Mouse (Mus musculus) ES-E14 (cell line): ENCODE results near the gene Lama4. TPM values are rescaled to one million over a fixed set of nuclear protein-coding genes. Genes with fewer than 3 reads are reported as not detected.

Source experiments
- DNase-seq: peaks from one replicate; pipeline ENCODE4 v3.0.0-alpha.2; 2013; ENCODE audit warnings: low read depth, low spot score
- H3K27ac ChIP-seq: 2 replicates; pipeline ENCODE4 v1.5.1; 2012; ENCODE audit warnings: low read depth, mild to moderate bottlenecking, low read length, moderate library complexity, mixed read lengths; ENCODE audit not compliant: poor library complexity, insufficient read depth, severe bottlenecking
- H3K36me3 ChIP-seq: 2 replicates; pipeline ENCODE4 v1.6.1; 2012; ENCODE audit warnings: mild to moderate bottlenecking, low read length, moderate library complexity, mixed read lengths; ENCODE audit not compliant: control insufficient read depth, poor library complexity, insufficient read depth, severe bottlenecking
- H3K4me1 ChIP-seq, 2 experiments: fragments of 150-350 bp in 1 of 2; sonication (generic) in 1 of 2; 2 replicates each; pipeline ENCODE4 v1.6.1; 2012; ENCODE audit warnings: low read length in 2 of 2, mild to moderate bottlenecking in 1 of 2, mixed read lengths in 1 of 2; ENCODE audit not compliant: control insufficient read depth in 2 of 2, insufficient read depth in 2 of 2, poor library complexity in 1 of 2
- H3K4me3 ChIP-seq, 2 experiments: fragments of 150-350 bp in 1 of 2; sonication (generic) in 1 of 2; 2 replicates each; pipeline ENCODE4 v1.5.1; 2012; ENCODE audit warnings: low read length in 2 of 2, low read depth in 1 of 2, mild to moderate bottlenecking in 1 of 2, mixed read lengths in 1 of 2; ENCODE audit not compliant: insufficient read depth in 1 of 2, poor library complexity in 1 of 2, severe bottlenecking in 1 of 2
- H3K9ac ChIP-seq: 2 replicates; pipeline ENCODE4 v1.6.1; 2012; ENCODE audit warnings: low read depth, mild to moderate bottlenecking, low read length, mixed read lengths; ENCODE audit not compliant: poor library complexity, insufficient read depth, severe bottlenecking
- H3K9me3 ChIP-seq: fragments of 150-350 bp; sonication (generic); 2 replicates; pipeline ENCODE4 v1.6.1; 2012; ENCODE audit warnings: low read depth, mild to moderate bottlenecking, low read length; ENCODE audit not compliant: control insufficient read depth, insufficient read depth
- CHD2 ChIP-seq: IDR thresholded peaks from 2 replicates; pipeline ENCODE4 v1.6.1; 2014; ENCODE audit warnings: mild to moderate bottlenecking, low read depth, low read length, inconsistent platforms
- HCFC1 ChIP-seq: IDR thresholded peaks from 2 replicates; pipeline ENCODE4 v1.6.1; 2012; ENCODE audit warnings: low read length, inconsistent platforms, borderline replicate concordance; ENCODE audit not compliant: insufficient read depth
- MAFK ChIP-seq: IDR thresholded peaks from 2 replicates; pipeline ENCODE4 v1.6.1; 2014; ENCODE audit warnings: mild to moderate bottlenecking, low read depth, low read length, inconsistent platforms; ENCODE audit not compliant: insufficient read depth
- ZC3H11A ChIP-seq: IDR thresholded peaks from 2 replicates; pipeline ENCODE4 v1.6.1; 2012; ENCODE audit warnings: low read depth, mild to moderate bottlenecking, inconsistent platforms, low read length, borderline replicate concordance
- ZNF384 ChIP-seq: IDR thresholded peaks from 2 replicates; pipeline ENCODE4 v1.6.1; 2012; ENCODE audit warnings: low read depth, low read length, inconsistent platforms
- in situ Hi-C, 2 experiments: fragments of 600-800 bp; cut with MboI; formaldehyde crosslinking; loops; one replicate each; pipeline ENCODE4 v1.15.1; 2025; ENCODE audit warnings: low sequenced_read_pairs in 2 of 2, inconsistent platforms in 1 of 2; ENCODE audit not compliant: unreplicated experiment in 2 of 2
- total RNA-seq: library from RNA; depleted of rRNA; stranded (reverse); fragments of 300-350 nt; gene quantifications from 2 replicates; pipeline ENCODE4 v1.2.3, GENCODE M21; 2012

Lama4 gene
- total RNA-seq, 1 experiment = 3.6 TPM

DNA sequence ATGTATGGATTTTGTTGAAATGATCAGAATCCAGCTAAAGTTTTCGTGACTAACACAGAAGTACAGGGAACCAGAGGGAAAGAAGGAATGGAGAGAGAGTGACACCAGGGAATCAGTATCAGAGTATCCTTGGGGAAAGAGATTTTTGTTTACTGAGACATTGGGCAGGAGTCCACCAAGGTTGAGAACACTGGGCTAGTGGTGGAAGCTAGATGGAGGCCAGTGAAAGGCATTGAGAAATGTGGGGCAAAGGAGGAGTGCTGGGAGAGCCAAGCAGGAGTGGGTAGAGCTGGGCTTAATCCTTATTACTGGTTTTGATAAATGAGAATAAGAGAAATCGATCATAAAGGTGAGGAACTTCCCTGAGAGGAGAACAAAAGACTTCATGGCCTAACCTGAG, 4.2 kb downstream of the Lama4 start:
- no peak overlapping the region for H3K4me3 ChIP-seq
- peaks cover 0 to 6% of the 10 kb centered on the region in 2 experiments; a peak in 1 of 4 replicates for H3K4me1 ChIP-seq
- no peak for DNase-seq
- H3K9me3 ChIP-seq = no peaks in the 10 kb centered on the region
- H3K9ac ChIP-seq = no peak overlapping the region
- in situ Hi-C loops = no loop called here
- no peak overlapping the region for H3K27ac ChIP-seq
- TF ChIP-seq CHD2 (no peak), MAFK (no peak), HCFC1 (no peak), ZNF384 (no peak), ZC3H11A (no peak)
- H3K36me3 ChIP-seq = no peaks in the 10 kb centered on the region

DNA sequence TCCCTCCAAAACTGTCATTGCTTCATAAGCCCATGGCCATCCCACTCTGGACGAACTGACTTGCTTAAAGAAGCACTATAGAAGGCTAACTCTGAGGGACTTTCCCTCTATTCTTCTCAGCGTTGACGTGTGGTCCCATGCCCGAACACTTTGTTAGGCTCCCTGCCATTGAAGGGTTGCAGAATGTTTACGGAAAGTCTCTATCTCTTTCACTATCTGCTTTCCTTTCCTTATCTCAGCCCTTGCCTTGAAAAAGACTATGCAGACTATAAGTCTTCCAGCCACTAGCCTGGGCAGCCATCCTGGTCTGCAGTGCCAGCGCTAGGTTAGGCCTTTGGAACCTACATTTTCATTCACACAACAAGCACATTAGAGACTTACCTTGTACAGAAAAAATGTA, 4.7 kb downstream of the Lama4 start:
- no peak for TF ChIP-seq MAFK
- Histone ChIP-seq H3K9me3 (no peaks in the 10 kb centered on the region), H3K9ac (no peak overlapping the region), H3K36me3 (no peaks in the 10 kb centered on the region), H3K4me3 (no peak overlapping the region), H3K27ac (no peak overlapping the region), H3K4me1 (peaks cover 0 to 5% of the 10 kb centered on the region in 2 experiments; a peak in 1 of 4 replicates)
- in situ Hi-C loops = no loop called here
- DNase-seq = no peak

DNA sequence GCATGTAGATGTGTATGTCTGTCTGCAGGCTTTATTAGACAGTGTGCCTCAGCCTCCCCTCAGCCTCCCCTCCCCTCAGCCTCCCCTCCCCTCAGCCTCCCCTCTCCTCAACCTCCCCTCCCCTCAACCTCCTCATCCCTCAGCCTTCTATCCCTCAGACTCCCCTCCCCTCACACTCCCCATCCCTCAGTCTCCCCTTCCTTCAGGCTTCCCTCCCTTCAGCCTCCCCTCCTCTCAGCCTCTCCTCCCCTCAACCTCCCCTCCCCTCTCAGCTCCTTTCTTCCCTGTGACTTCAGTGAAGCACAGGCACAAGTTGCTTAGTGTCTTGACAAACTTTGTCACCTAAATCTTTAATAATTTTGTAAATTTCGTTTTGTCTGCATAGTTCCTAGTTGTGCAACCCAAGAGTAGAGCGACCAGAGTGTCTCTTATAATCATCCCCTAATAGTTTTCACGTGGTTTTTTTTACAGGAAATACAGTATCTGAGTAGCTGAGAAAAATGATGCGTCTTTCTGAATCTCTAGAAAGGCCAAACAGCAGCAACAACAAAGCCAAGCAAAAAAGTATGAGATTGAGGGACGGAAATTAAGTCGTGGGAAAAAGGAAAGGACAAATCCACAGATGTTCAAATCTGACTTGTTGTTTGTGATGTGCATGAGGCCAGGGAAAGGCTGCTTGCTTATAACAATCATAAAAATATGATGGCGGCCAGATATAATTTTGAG, 7.1 kb downstream of the Lama4 start:
- no peak overlapping the region for H3K9ac ChIP-seq
- TF ChIP-seq ZC3H11A = no peak
- TF ChIP-seq MAFK = no peak
- no peak for TF ChIP-seq ZNF384
- no peak for TF ChIP-seq CHD2
- TF ChIP-seq HCFC1 = no peak
- no peaks in the 10 kb centered on the region for H3K4me1 ChIP-seq
- H3K9me3 ChIP-seq = no peaks in the 10 kb centered on the region
- H3K4me3 ChIP-seq = no peak overlapping the region
- no peaks in the 10 kb centered on the region for H3K36me3 ChIP-seq
- in situ Hi-C loops = no loop called here
- H3K27ac ChIP-seq = no peak overlapping the region
- no peak for DNase-seq

DNA sequence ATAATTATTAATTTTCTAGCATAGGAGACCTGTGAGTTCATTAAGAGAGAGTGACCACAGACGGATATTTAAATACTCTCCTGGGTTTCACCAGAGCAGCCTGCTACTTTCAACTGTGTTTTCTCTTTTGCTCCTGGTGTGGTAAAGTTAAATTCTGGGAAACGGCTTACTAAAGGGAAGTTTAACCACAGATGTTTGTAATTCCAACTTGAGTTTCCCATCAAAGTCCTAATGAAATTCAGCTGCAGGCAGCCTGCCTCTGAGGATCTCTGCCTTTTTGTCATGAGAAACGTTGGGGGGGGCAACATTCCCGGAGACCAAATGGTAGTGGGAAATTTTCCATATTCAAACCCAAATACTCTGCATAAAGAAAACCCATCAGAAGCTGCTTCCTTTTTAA, 7.7 kb downstream of the Lama4 start:
- H3K4me3 ChIP-seq = no peak overlapping the region
- H3K4me1 ChIP-seq = no peaks in the 10 kb centered on the region
- no peak for DNase-seq
- in situ Hi-C loops = no loop called here
- H3K36me3 ChIP-seq = no peaks in the 10 kb centered on the region
- no peak overlapping the region for H3K9ac ChIP-seq
- H3K27ac ChIP-seq = no peak overlapping the region
- H3K9me3 ChIP-seq = no peaks in the 10 kb centered on the region
- TF ChIP-seq ZNF384 (no peak), HCFC1 (no peak), MAFK (no peak), ZC3H11A (no peak), CHD2 (no peak)

DNA sequence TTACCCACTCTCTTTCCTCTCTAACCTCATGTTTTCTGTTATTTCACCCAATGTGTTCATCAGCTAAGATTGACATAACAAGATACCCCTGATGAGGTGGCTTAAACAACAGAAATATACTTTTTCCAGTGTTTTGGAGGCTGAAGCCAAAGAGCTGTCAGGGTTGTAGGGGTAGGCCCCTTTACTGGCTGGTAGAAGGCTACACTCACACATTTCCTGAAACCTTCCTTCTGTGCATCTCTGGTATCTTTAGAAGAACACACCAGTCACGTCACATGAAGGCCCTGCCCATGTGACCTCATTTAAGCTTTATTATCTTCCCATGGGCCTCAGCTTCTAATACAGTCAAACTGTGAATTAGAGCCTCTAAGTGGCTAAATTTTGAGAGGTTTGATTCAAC, 12.9 kb downstream of the Lama4 start:
- no peaks in the 10 kb centered on the region for H3K9me3 ChIP-seq

More for the DNA sequence above, 12.9 kb downstream of the Lama4 start:
- Histone ChIP-seq H3K4me3 (no peak overlapping the region), H3K9ac (no peak overlapping the region), H3K36me3 (no peaks in the 10 kb centered on the region), H3K27ac (no peak overlapping the region), H3K4me1 (no peaks in the 10 kb centered on the region)
- no peak for DNase-seq
- no peak for TF ChIP-seq ZNF384
- no peak for TF ChIP-seq HCFC1
- no peak for TF ChIP-seq CHD2
- TF ChIP-seq ZC3H11A = no peak
- TF ChIP-seq MAFK = no peak
- in situ Hi-C loops = no loop called here
